Mouse (Mus musculus) myocyte (in vitro differentiated cells): ENCODE measurements at regions not wholly inside any gene's neighbourhood (a gene's known extent, or its start where the extent isn't known, plus 50 kb on each side); places are given as distances from the start of the nearest gene placed in this dataset.

Source experiments
- E2F4 ChIP-seq: IDR thresholded peaks from one replicate; pipeline ENCODE4 v1.6.1; 2011; ENCODE audit warnings: mild to moderate bottlenecking, control low read depth, moderate library complexity; ENCODE audit not compliant: insufficient read depth
- MAX ChIP-seq: IDR thresholded peaks from one replicate; pipeline ENCODE4 v1.6.1; 2011; ENCODE audit warnings: low read depth, mild to moderate bottlenecking, control low read depth
- MYOD1 ChIP-seq, 3 experiments: IDR thresholded peaks; one replicate each; pipeline ENCODE4 v1.6.1; 2011; ENCODE audit warnings: control low read depth in 2 of 3, low read depth in 2 of 3, mild to moderate bottlenecking in 2 of 3, moderate library complexity in 1 of 3; ENCODE audit not compliant: insufficient read length in 2 of 3, control insufficient read depth in 1 of 3
- POLR2A ChIP-seq: IDR thresholded peaks from one replicate; pipeline ENCODE4 v1.6.1; 2011; ENCODE audit warnings: low read depth, mild to moderate bottlenecking, control low read depth, moderate library complexity; ENCODE audit not compliant: insufficient read length
- POLR2AphosphoS2 ChIP-seq: IDR thresholded peaks from one replicate; pipeline ENCODE4 v1.6.1; 2011; ENCODE audit warnings: low read depth, control low read depth; ENCODE audit not compliant: insufficient read length
- TCF12 ChIP-seq: IDR thresholded peaks from one replicate; pipeline ENCODE4 v1.6.1; 2011; ENCODE audit warnings: mild to moderate bottlenecking, control low read depth; ENCODE audit not compliant: poor library complexity, insufficient read depth, severe bottlenecking
- USF1 ChIP-seq: IDR thresholded peaks from one replicate; pipeline ENCODE4 v1.6.1; 2011; ENCODE audit warnings: low read depth, mild to moderate bottlenecking, control low read depth, moderate library complexity

- no peak for TF ChIP-seq POLR2A
- TF ChIP-seq POLR2AphosphoS2: no peak
- TF ChIP-seq USF1: no peak
- TF ChIP-seq MAX: no peak
- no peak for TF ChIP-seq TCF12
- no peak for TF ChIP-seq E2F4
- TF ChIP-seq MYOD1 (IDR thresholded peaks at IDR 0.05; ENCODE audit: control insufficient read depth in 1 of 3, insufficient read length in 2 of 3, low read depth in 2 of 3): no peak
Measured at GRCm38 (mm10) chr2:124927882-124928758, 139.8 kb upstream of the Slc24a5 start.
